Mouse (Mus musculus) brown adipose tissue, adult 24 weeks (tissue): Measurements from ENCODE around the gene Fbxo24. TPM values are rescaled to one million over a fixed set of nuclear protein-coding genes. Genes with fewer than 3 reads are reported as not detected.

ENCODE experiments used
- H3K27ac ChIP-seq: fragments of 200-500 bp; replicated peaks from 2 replicates; pipeline ENCODE4 v1.5.1; 2012; ENCODE audit warnings: low read depth, mild to moderate bottlenecking, low read length
- H3K4me1 ChIP-seq: fragments of 200-500 bp; 2 replicates; pipeline ENCODE4 v1.6.1; 2012; ENCODE audit warnings: low read length, mixed read lengths; ENCODE audit not compliant: control insufficient read depth, insufficient read depth, insufficient read length
- H3K4me3 ChIP-seq: fragments of 200-500 bp; 2 replicates; pipeline ENCODE4 v1.5.1; 2012; ENCODE audit warnings: low read depth, mild to moderate bottlenecking, low read length, moderate library complexity; ENCODE audit not compliant: insufficient read depth
- polyA plus RNA-seq: library from polyadenylated mRNA; stranded (reverse); fragments of >200 nt; gene quantifications from 2 replicates; pipeline ENCODE4 v1.2.4, GENCODE M21; 2012; ENCODE audit not compliant: missing spikeins, insufficient read depth, insufficient read length

The Fbxo24 gene
- polyA plus RNA-seq, 1 experiment: not detected

DNA sequence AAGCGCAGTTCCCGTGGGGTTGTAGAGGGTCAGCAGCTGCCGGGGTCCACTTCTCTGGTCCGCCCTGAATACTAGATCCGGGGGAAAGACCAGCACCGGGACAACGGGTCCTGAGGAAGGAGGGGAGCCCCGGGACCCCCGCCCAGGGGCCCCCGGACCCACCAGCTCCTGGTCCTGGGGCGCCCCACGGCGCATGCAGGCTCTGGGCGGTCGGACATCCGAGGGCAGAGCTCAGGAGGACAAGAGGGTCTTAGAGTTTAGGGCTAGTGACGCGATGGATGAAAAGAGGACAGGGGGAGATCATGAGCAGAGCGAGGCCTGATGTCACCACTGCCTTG is 28.6 kb downstream of the Fbxo24 start:
- Histone ChIP-seq H3K4me3 (peak overlapping the region; percentile 92), H3K27ac (peak overlapping the region; percentile 62)

DNA sequence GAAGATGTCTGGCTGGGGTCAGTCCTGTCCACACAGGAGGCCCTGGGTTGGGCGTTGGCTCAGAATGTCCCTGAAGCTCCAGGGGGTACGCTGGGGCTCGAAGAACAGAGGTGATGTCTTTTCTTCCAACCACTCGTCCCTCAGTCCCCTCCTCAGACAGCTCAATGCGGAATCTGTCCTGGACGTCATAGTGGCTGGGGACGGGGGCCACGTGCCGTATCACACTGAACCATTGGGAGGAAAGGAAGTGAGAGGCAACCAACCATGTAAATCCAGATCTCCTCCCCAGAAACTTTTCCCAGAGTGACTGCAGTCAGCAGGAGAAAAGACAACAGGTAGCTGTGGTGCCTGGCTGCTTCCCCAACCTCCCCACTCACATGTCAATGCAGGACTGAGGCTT is 29.2 kb downstream of the Fbxo24 start:
- Histone ChIP-seq H3K4me3 (peak overlapping the region; percentile 92), H3K4me1 (peaks cover 10% of the 10 kb centered on the region), H3K27ac (no peak overlapping the region)

More for the DNA sequence above, 28.6 kb downstream of the Fbxo24 start:
- peaks cover 10% of the 10 kb centered on the region for H3K4me1 ChIP-seq

DNA sequence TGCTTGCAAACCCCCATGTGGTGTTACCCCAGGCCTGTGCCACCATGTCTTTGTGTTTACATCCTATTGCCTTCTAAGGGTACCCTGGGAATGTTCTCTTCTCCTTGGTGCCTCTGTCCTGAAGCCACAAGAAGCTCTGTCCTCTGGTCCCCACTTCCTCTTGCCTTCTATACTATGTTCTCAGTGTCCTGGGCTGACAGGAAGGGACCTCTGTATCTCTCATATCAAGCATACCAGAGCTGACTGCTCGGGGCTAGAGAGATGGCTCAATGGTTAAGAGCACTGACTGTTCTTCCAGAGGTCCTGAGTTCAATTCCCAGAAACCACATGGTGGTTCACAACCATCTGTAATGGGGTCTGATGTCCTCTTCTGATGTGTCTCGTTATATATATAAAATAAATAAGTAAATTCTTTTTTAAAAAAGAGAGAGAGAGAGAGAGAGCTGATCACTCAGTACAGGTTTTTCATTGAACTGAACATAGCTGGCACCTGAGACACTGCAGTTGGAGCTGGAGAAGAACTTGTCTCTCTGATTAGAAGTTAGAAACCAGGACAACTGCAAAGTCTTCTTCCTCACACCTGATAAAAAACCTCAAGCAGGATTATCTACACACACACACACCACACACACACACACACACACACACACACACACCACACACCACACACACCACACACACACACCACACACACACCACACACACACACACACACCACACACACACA is 30.5 kb downstream of the Fbxo24 start:
- Histone ChIP-seq H3K4me1 (peaks cover 10% of the 10 kb centered on the region), H3K27ac (no peak overlapping the region), H3K4me3 (no peak overlapping the region)

DNA sequence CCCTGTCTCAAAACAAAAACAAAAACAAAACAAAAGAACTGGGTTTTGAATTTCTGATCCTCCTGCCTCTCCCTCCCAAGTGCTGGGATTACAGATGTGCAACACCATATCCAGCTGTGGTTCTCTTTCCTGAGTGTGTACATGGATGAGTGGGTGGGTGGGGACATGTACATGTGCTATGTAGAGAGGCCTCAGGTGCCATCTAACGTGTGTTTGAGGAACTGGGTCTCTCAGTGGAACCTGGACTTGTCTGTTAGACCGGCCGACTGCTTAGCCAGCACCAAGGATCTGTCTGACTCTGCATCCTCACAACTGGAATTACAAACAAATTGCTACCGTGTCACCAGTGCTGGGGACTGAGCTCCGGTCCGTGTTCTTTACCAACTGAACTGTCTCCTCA is 31.2 kb downstream of the Fbxo24 start:
- Histone ChIP-seq H3K4me1 (peaks cover 8% of the 10 kb centered on the region), H3K27ac (no peak overlapping the region), H3K4me3 (no peak overlapping the region)

DNA sequence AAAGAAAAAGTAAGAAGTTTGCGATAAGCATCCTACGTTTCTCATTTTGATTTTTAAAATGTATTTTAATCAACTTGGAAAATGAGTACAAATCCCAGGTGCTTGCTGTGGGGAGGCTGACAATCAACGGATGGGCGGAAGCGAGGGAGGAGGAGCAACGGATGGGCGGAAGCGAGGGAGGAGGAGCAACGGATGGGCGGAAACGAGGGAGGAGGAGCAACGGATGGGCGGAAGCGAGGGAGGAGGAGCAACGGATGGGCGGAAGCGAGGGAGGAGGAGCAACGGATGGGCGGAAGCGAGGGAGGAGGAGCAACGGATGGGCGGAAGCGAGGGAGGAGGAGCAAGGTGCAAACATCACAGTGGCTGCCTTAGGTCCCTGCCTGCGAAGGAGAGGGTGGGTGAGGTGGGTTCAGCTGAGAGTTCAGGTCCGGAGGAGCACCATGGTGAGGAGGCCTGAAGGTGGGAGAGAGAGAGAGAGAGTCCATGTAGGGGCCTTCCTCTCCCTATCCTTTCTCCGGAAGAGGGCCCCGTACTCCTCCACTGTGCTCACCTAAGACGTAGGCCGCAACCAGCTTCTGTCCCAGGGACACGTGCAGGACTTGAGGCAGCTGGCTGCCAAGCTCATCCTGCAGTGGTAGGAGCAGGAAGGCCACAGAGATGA is 32.1 kb downstream of the Fbxo24 start:
- Histone ChIP-seq H3K4me1 (peaks cover 4% of the 10 kb centered on the region), H3K4me3 (no peak overlapping the region; the same call in 1 of the 2 replicates), H3K27ac (peak overlapping the region; percentile 51)

DNA sequence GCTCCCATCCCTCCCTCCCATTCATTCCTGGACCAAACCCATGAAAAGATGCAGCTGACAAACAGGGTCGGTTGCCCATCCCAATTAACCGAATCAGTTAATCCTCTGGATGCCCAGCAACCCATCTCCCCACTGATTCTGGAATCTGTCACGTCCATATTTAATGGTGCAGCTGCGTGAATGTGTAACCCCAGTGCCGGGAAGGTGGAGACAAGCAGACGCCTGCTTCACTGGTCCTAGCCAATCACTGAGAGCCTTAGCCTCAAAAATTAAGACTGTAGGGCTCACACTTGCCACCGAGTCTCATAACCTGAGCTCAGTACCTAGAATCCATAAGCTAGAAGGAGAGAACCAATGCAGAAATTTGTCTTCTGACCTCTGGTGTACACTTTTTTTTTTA is 32.9 kb downstream of the Fbxo24 start:
- Histone ChIP-seq H3K4me1 (peaks cover 4% of the 10 kb centered on the region), H3K4me3 (no peak overlapping the region), H3K27ac (no peak overlapping the region)

DNA sequence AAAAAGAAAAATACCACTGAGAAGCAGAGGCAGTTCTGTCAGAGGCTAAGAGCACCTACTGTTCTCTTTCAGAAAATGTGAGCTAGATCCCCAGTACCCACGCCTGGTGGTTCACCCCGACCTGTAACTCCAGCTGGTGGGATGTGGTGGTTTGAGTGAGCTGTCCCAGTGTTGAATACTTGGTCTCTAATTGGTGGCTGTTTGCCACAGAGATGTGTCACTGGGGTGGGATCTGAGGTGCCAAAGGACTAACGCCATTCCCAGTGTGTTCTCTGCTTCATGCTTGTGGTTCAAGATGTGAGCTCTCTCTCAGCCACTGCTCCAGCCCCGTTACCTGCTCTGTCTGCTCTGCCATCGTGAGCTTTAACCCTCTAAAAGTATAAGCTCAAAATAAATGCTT is 38.3 kb downstream of the Fbxo24 start:
- no peak overlapping the region for H3K4me3 ChIP-seq
- H3K27ac ChIP-seq: no peak overlapping the region
- no peaks in the 10 kb centered on the region for H3K4me1 ChIP-seq

DNA sequence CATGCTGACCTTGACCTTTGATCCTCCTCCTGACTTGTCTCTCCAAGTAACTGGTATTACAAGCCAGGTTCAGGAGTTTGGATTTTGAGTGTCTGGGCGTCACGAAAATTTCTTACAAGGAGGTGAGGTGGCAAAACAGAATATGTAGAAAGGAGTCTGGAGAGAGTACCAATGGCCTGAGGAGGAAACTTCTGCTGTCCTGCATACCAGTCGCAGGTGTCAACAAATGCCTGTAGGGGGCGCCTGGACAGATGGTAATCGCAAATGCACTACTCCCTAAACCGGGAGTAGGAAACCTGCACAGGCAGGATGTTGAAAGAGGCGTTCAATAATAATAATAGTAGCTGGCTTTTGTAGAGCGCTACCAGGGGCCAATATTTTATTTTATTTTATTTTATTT is 43.8 kb downstream of the Fbxo24 start:
- Histone ChIP-seq H3K27ac (no peak overlapping the region), H3K4me1 (no peaks in the 10 kb centered on the region), H3K4me3 (no peak overlapping the region)

DNA sequence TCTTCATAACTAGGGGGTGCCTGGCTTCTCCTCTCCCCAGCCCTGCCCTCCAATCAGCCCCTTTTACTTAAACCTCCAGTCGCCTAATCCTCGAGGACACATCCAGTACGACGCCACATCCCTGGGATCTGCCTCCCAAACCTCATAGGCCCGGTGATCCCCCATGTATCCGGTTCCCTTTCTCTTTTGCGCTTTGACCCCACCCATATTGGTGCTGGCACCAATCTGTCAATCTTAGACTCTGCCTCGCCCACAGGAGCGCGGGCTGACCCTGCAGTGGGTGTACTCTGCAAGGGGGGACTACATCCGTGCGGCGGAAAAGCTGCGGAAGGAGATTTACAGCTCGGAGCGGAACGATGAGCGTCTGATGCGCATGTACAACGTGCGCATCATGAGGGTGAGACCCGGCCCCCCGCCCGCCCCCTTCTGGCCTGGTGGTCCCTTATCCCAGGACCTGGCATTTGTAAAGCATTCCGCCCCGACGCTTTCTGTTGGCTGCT is 45.1 kb downstream of the Fbxo24 start:
- no peak overlapping the region for H3K27ac ChIP-seq
- peak overlapping the region; percentile 47 for H3K4me3 ChIP-seq
- H3K4me1 ChIP-seq: no peaks in the 10 kb centered on the region

DNA sequence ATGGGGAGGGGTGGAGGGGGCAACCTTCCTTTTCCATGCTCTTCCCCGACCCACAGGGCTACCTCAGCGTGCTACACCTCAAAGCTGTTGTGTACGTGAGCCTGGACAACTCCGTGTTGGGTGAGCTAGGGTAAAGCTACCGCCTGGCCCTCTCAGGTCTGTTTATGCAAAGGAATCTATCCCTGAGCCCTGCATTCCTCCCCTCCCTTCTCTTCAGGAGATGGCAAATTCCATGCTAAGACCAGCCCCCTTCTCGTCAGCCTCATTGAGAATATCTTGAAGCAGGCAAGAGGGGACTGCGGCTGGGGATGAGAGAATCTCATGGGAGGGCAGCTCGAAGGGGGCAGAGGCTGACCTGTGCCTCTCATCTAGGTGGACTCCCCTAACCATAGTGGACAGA is 46.1 kb downstream of the Fbxo24 start:
- Histone ChIP-seq H3K4me3 (no peak overlapping the region), H3K27ac (no peak overlapping the region), H3K4me1 (no peaks in the 10 kb centered on the region)

DNA sequence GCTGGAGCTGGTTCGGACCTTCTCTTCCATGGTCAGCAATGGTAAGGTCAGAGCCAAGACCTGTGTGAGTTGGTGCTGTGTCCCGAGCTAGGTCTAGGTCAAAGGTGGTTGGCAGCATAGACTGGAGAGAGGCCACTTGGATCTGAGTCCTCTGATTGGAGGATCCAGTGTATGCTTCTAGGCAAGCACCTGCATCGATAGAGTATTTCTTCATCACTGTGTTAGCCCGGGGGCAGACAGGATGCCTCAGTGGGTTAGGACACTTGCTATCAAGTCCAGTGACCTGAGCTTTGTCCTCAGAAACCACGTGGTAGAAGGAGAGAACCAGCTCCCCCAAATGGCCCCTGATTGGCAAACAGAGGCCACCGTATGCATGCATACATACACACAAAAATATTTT is 48.6 kb downstream of the Fbxo24 start:
- H3K4me1 ChIP-seq: no peaks in the 10 kb centered on the region
- H3K27ac ChIP-seq: 0 out of 2 replicates have a peak overlapping the region, but pooled peaks have one; percentile 10
- no peak overlapping the region for H3K4me3 ChIP-seq

DNA sequence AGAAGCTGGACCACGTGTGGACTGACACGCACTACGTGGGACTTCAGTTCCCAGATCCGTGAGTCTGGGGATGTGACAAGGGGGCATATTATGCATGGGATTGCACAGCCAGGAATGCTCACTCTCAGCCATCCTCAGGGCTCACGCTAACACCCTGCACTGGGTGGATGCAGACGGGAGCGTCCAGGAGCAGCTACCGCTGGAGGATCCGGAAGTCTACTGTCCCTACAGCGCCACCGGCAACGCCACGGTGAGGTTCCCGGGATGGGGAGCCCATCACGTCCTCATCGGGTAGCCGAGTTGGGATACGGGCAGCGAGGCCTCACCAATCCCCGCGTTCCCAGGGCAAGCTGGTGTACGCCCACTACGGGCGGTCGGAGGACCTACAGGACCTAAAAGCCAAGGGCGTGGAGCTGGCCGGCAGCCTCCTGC is 54.3 kb downstream of the Fbxo24 start:
- H3K27ac ChIP-seq: no peak overlapping the region
- peaks cover 2% of the 10 kb centered on the region; the same call in 1 of the 2 replicates for H3K4me1 ChIP-seq
- peak overlapping the region; percentile 23 for H3K4me3 ChIP-seq

DNA sequence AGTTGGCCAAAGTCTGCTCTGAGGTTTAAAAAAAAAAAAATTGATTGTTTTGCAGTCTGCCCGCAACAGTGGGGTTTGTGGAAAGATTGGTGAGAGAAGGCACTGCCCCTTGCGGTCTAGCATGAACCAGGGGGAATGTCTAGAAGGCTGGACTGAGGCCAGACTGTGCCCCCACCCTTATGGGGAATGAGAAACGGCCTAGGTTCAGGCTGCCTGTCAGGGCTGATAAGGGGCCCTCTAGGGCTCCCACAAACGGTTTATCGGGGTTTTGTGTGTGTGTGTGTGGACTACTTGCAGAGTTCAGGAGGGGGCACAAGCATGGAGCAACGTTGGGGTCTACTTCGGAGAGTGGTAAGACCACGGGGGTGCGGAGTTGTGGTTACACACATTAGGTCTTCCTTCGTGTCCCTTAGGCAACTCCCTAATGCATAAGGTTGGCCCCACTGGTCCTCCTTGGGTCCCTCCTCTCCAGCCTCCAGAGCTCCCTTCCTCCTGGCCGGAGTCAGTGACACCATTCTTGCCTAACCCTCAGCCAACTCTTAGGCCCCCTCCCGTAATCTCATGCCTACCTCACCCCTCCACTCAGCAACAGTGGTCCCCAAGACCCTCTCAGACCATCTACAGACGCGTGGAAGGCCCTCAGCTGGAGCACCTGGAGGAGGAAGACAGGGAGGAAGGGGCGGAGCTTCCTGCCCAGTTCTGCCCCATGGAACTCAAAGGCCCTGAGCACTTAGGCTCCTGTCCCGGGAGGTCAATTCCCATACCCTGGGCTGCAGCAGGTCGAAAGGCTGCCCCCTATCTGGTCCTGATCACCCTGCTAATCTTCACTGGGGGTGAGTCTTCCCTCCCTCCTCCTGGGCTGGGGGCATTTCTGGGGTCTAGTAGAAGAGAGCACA is 57.9 kb downstream of the Fbxo24 start:
- no peak overlapping the region for H3K27ac ChIP-seq
- peaks cover 2% of the 10 kb centered on the region; the same call in 1 of the 2 replicates for H3K4me1 ChIP-seq
- H3K4me3 ChIP-seq: no peak overlapping the region

DNA sequence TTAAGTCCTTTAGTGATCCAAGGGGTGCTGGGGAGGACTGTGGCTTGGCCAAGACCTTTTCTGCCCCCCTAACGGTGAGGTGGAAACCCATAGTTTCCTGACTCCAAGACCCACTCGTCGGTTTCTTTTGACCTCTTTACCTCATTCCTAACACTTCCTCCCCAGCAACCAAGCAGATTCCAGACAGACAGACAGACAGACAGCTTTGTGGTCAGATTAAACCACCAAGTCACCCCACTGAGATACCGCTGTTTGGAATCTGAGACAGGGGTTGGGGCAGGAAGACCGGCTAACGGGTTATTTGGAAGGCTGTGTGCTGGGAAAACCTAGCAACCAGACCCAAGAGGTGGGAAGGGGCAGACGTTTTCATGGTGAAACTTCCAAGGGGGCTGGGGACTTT is 58.6 kb downstream of the Fbxo24 start:
- no peak overlapping the region for H3K4me3 ChIP-seq
- H3K27ac ChIP-seq: no peak overlapping the region
- peaks cover 2% of the 10 kb centered on the region; the same call in 1 of the 2 replicates for H3K4me1 ChIP-seq

DNA sequence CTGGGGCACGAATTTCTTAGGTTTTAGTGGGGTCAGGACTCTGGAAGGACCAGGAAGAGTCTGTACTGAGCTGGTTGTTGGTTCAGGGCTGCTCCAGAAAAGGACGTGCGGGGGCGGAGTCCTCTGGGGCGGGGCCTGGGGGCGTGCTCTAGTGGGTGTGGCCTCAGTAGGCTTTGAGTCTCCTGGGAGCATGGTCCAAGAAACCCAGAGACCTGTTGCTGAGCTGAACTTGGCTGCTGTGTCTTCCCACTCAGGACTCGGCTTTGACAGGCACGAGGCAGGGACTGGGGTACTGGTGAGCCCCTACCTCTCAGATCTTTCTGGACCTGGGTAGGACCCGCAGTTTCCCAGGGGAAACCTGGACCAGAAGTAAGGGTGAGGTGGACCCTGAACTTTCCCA is 59.1 kb downstream of the Fbxo24 start, which contains the start of gene Tfr2:
TSS of gene Tfr2 (plus strand) at position 176 of the 400 bp plus-strand sequence.
- H3K4me3 ChIP-seq: no peak within 1 kb of the TSS
- peaks cover 2% of the 10 kb centered on the region; the same call in 1 of the 2 replicates for H3K4me1 ChIP-seq
- no peak within 1 kb of the TSS for H3K27ac ChIP-seq
